7 mouse cellular contexts compared by ENCODE assay signal in genomic region chr5:28293990-28294389, GRCm38 (mm10). TPM values are rescaled to one million over a fixed set of nuclear protein-coding genes. Genes with fewer than 3 reads are reported as not detected.
DNase-seq lines count a peak whose midpoint lies in the region; TF ChIP-seq lines count a peak whose summit lies in the region.

No protein-coding gene starts in this region.

- H3K27ac ChIP-seq in ES-Bruce4 (ENCODE audit: insufficient read depth, low read length), result no peak overlapping the region
- H3K27ac ChIP-seq in heart, adult 2 months, result no peak overlapping the region

- H3K79me2 ChIP-seq in heart, adult 2 months (replicated peaks; ENCODE audit: control insufficient read depth, insufficient read depth, low read length), result no peaks in the 10 kb centered on the region

- no peak for TF ChIP-seq EP300 in ES-Bruce4 (IDR thresholded peaks at IDR 0.05; ENCODE audit: insufficient read depth, low read depth, low read length)
- no peak for TF ChIP-seq EP300 in heart, adult 2 months (IDR thresholded peaks at IDR 0.05; ENCODE audit: insufficient read depth, low read depth, low read length)

- TF ChIP-seq CTCF in ES-Bruce4 (IDR thresholded peaks at IDR 0.05; ENCODE audit: low read depth, low read length), result peak; percentile 99
- peak; percentile 100 for TF ChIP-seq CTCF in heart, adult 2 months (IDR thresholded peaks at IDR 0.05)

- no peaks in the 10 kb centered on the region for H3K9me3 ChIP-seq in ES-Bruce4 (replicated peaks; ENCODE audit: control insufficient read depth, insufficient read depth, low read length, poor library complexity, severe bottlenecking)
- H3K9me3 ChIP-seq in megakaryocyte, embryonic 14.5 days, result 0 out of 2 replicates have a peak, but pooled peaks cover 6% of the 10 kb centered on the region

- H3K27me3 ChIP-seq in ES-Bruce4 (ENCODE audit: control insufficient read depth, insufficient read depth, low read length, poor library complexity, severe bottlenecking), result no peaks in the 10 kb centered on the region; the same call in 1 of the 2 replicates
- H3K27me3 ChIP-seq in heart, adult 2 months (ENCODE audit: control insufficient read depth, insufficient read depth, low read length), result no peaks in the 10 kb centered on the region
- peaks cover 42% of the 10 kb centered on the region for H3K27me3 ChIP-seq in megakaryocyte, embryonic 14.5 days (replicated peaks)

- DNase-seq in adipocyte (ENCODE audit: low spot score), result peak; percentile 77
- peak; percentile 84 for DNase-seq in embryo, embryonic 10.5 days (ENCODE audit: low spot score)
- DNase-seq in heart, adult 2 months, result peak; percentile 70 to 90
- peak; percentile 90 for DNase-seq in layer of hippocampus, postnatal 10 days (ENCODE audit: low spot score in 2 of 2)
- peak; percentile 69 for DNase-seq in spleen, adult 12 weeks (ENCODE audit: low spot score)

- no peaks in the 10 kb centered on the region for H3K4me1 ChIP-seq in ES-Bruce4 (ENCODE audit: control insufficient read depth, insufficient read depth, low read length)
- H3K4me1 ChIP-seq in heart, adult 2 months (ENCODE audit: control insufficient read depth, insufficient read depth, low read length), result no peaks in the 10 kb centered on the region
- peaks cover 27% of the 10 kb centered on the region for H3K4me1 ChIP-seq in megakaryocyte, embryonic 14.5 days

- H3K9ac ChIP-seq in ES-Bruce4 (ENCODE audit: low read depth, poor library complexity, severe bottlenecking), result no peak overlapping the region
- H3K9ac ChIP-seq in heart, adult 2 months (ENCODE audit: low read depth, low read length), result no peak overlapping the region

- H3K36me3 ChIP-seq in ES-Bruce4 (ENCODE audit: control insufficient read depth, insufficient read depth, low read length, poor library complexity, severe bottlenecking), result no peaks in the 10 kb centered on the region
- H3K36me3 ChIP-seq in heart, adult 2 months (ENCODE audit: control insufficient read depth, insufficient read depth, low read length), result no peaks in the 10 kb centered on the region
- H3K36me3 ChIP-seq in megakaryocyte, embryonic 14.5 days (replicated peaks; ENCODE audit: low read length), result no peaks in the 10 kb centered on the region

- 6% methylated on average over 6 of the region's 6 CpGs for WGBS in heart, adult 2 months

- TF ChIP-seq POLR2A in ES-Bruce4 (IDR thresholded peaks at IDR 0.05; ENCODE audit: insufficient read depth, low read length), result no peak
- TF ChIP-seq POLR2A in heart, adult 2 months (IDR thresholded peaks at IDR 0.05; ENCODE audit: insufficient read depth, low read depth, low read length), result no peak

- intact Hi-C loops in heart, adult 2 months (cut with DNase I), result loop anchor here (1.0 kb wide), 1 partner anchor 94 kb away; no protein-coding TSS in a partner anchor

- no peak overlapping the region for H3K4me3 ChIP-seq in ES-Bruce4 (ENCODE audit: low read depth, low read length)
- no peak overlapping the region for H3K4me3 ChIP-seq in heart, adult 2 months
- peak overlapping the region; percentile 78 for H3K4me3 ChIP-seq in megakaryocyte, embryonic 14.5 days (replicated peaks)

RNA-seq across cellular contexts. Expression of gene Rbm33, which starts 22.9 kb away (rescaled TPM):
- polyA plus RNA-seq in ES-Bruce4 (2011; ENCODE audit: insufficient read depth, insufficient read length, low read depth, missing spikeins), result 60.2 and 61.6 TPM in 2 replicates
- total RNA-seq in heart, adult 2 months (2021), result 10 to 100 TPM; 38.5 to 41.1 TPM
- 13.6 and 19.3 TPM in 2 replicates for polyA plus RNA-seq in heart, adult 2 months (2012; rRNA removed)
- total RNA-seq in layer of hippocampus, postnatal 10 days (2021), result 10 to 100 TPM; 53.5 to 69.9 TPM
- polyA plus RNA-seq in megakaryocyte, embryonic 14.5 days (2012; ENCODE audit: insufficient read depth, low replicate concordance), result 8.5 and 9.5 TPM in 2 replicates

RNA-seq across cellular contexts. Expression of gene Cnpy1, which starts 48.4 kb away (rescaled TPM):
- polyA plus RNA-seq in ES-Bruce4 (2011; ENCODE audit: insufficient read depth, insufficient read length, low read depth, missing spikeins), result 48.1 and 51.8 TPM in 2 replicates
- total RNA-seq in heart, adult 2 months (2021), result not detected
- polyA plus RNA-seq in heart, adult 2 months (2012; rRNA removed), result not detected in 2 replicates
- total RNA-seq in layer of hippocampus, postnatal 10 days (2021), result under 1 TPM; 0.14 to 0.22 TPM
- not detected in 2 replicates for polyA plus RNA-seq in megakaryocyte, embryonic 14.5 days (2012; ENCODE audit: insufficient read depth, low replicate concordance)

Comparison
In these comparisons a context has a peak if more than half of its experiments do, and no peak if none do; other contexts are left out.
1. RNA of gene Cnpy1, which starts 48.4 kb away (polyA plus RNA-seq): 48.1 to 51.8 TPM in ES-Bruce4; not detected in heart, adult 2 months and not detected in megakaryocyte, embryonic 14.5 days; every median in the first group is over 10 times any median in the second.
2. Peak in every context shown above with its lines, with median percentiles within 50 percentile points of each other: DNase-seq.